Mouse (Mus musculus) frontal cortex, postnatal 14 days (tissue): ENCODE measurements around the gene Hey2.

Experiments
- DNase-seq, 2 experiments: peaks; one replicate each; pipeline ENCODE4 v3.0.0; 2022; ENCODE audit warnings: low spot score in 2 of 2

Hey2 gene

GRCm38 (mm10) chr10:30842643-30843437 lies at the start of gene Hey2:
Gene Hey2, minus strand, starts transcription at chr10:30842801.
- DNase-seq, result peak; percentile 94 to 98

GRCm38 (mm10) chr10:30883085-30883760 lies 40.6 kb upstream of the Hey2 start:
- no peak for DNase-seq

- no peak for DNase-seq
Measured at GRCm38 (mm10) chr10:30881109-30881508, 38.5 kb upstream of the Hey2 start.

- DNase-seq, result no peak
Measured at GRCm38 (mm10) chr10:30845101-30845825, 2.7 kb upstream of the Hey2 start.

- DNase-seq, result peak in 1 of 2 experiments; percentile 7
Measured at GRCm38 (mm10) chr10:30844191-30845010, 1.8 kb upstream of the Hey2 start.

GRCm38 (mm10) chr10:30843438-30844190 lies 1.0 kb upstream of the Hey2 start:
- DNase-seq, result peak in 1 of 2 experiments; percentile 24

GRCm38 (mm10) chr10:30842228-30842627 lies 373 bp downstream of the Hey2 start:
- no peak for DNase-seq

- no peak for DNase-seq
Measured at GRCm38 (mm10) chr10:30840824-30841223, 1.8 kb downstream of the Hey2 start.

GRCm38 (mm10) chr10:30838188-30838587 lies 4.4 kb downstream of the Hey2 start:
- no peak for DNase-seq

GRCm38 (mm10) chr10:30825049-30825448 lies 17.6 kb downstream of the Hey2 start:
- no peak for DNase-seq

GRCm38 (mm10) chr10:30810967-30811293 lies 31.7 kb downstream of the Hey2 start:
- peak; percentile 70 to 82 for DNase-seq

GRCm38 (mm10) chr10:30810247-30810966 lies 32.2 kb downstream of the Hey2 start:
- no peak for DNase-seq

- peak in 1 of 2 experiments; percentile 14 for DNase-seq
Measured at GRCm38 (mm10) chr10:30803587-30804253, 38.9 kb downstream of the Hey2 start.

- peak; percentile 55 to 63 for DNase-seq
Measured at GRCm38 (mm10) chr10:30802681-30803586, 39.7 kb downstream of the Hey2 start, which contains the start of gene Ncoa7. Gene Ncoa7, minus strand, starts transcription at chr10:30803326.

- no peak for DNase-seq
Measured at GRCm38 (mm10) chr10:30802033-30802432, 40.6 kb downstream of the Hey2 start.

GRCm38 (mm10) chr10:30799713-30800450 lies 42.7 kb downstream of the Hey2 start:
- no peak for DNase-seq

- no peak for DNase-seq
Measured at GRCm38 (mm10) chr10:30796469-30797261, 45.9 kb downstream of the Hey2 start.
